Mouse (Mus musculus): ENCODE data around the gene 4430402I18Rik.
"Not testable (repeated sequence)": the region's sequence is repeated elsewhere in the genome, so short reads cannot be mapped to it uniquely, and the experiment has no call there.

4430402I18Rik gene

GRCm38 (mm10) chr19:28967652-28968051 lies at the start of gene 4430402I18Rik:
4430402I18Rik (minus strand) TSS chr19:28967800.
- no peak for DNase-seq (ENCODE audit: low spot score in 2 of 2)

GRCm38 (mm10) chr19:29016786-29017185 lies 49.2 kb upstream of the 4430402I18Rik start:
- DNase-seq (ENCODE audit: low spot score in 2 of 2): no peak

- DNase-seq (ENCODE audit: low spot score in 2 of 2): no peak
These were observed 48.7 kb upstream of the 4430402I18Rik start for GRCm38 (mm10) chr19:29016204-29016765.

GRCm38 (mm10) chr19:29015410-29016203 lies 48.0 kb upstream of the 4430402I18Rik start:
- no peak for DNase-seq (ENCODE audit: low spot score in 2 of 2)

GRCm38 (mm10) chr19:29014466-29015055 lies 47.0 kb upstream of the 4430402I18Rik start:
- DNase-seq (ENCODE audit: low spot score in 2 of 2): no peak

GRCm38 (mm10) chr19:29011355-29011990 lies 43.9 kb upstream of the 4430402I18Rik start:
- DNase-seq (ENCODE audit: low spot score in 2 of 2): no peak

- DNase-seq (ENCODE audit: low spot score in 2 of 2): no peak
These were observed 41.4 kb upstream of the 4430402I18Rik start for GRCm38 (mm10) chr19:29009046-29009445.

GRCm38 (mm10) chr19:29008069-29008706 lies 40.6 kb upstream of the 4430402I18Rik start:
- no peak for DNase-seq (ENCODE audit: low spot score in 2 of 2)

GRCm38 (mm10) chr19:29000321-29000720 lies 32.7 kb upstream of the 4430402I18Rik start:
- not testable (repeated sequence) for DNase-seq (ENCODE audit: low spot score in 2 of 2)

GRCm38 (mm10) chr19:28997976-28998630 lies 30.5 kb upstream of the 4430402I18Rik start:
- no peak for DNase-seq (ENCODE audit: low spot score in 2 of 2)

- no peak for DNase-seq (ENCODE audit: low spot score in 2 of 2)
These were observed 27.8 kb upstream of the 4430402I18Rik start for GRCm38 (mm10) chr19:28995366-28995765.

- DNase-seq (ENCODE audit: low spot score in 2 of 2): peak; percentile 34 to 48
These were observed 27.3 kb upstream of the 4430402I18Rik start for GRCm38 (mm10) chr19:28994870-28995269.

- DNase-seq (ENCODE audit: low spot score in 2 of 2): no peak
These were observed 23.8 kb upstream of the 4430402I18Rik start for GRCm38 (mm10) chr19:28991391-28991790.

GRCm38 (mm10) chr19:28990590-28991221 lies 23.1 kb upstream of the 4430402I18Rik start:
- peak in 1 of 2 experiments; percentile 38 for DNase-seq (ENCODE audit: low spot score in 2 of 2)

- peak; percentile 98 for DNase-seq (ENCODE audit: low spot score in 2 of 2)
These were observed 22.6 kb upstream of the 4430402I18Rik start, which contains the start of gene Cdc37l1 for GRCm38 (mm10) chr19:28990194-28990589. Cdc37l1 (plus strand) TSS chr19:28990352.

- no peak for DNase-seq (ENCODE audit: low spot score in 2 of 2)
These were observed 21.9 kb upstream of the 4430402I18Rik start for GRCm38 (mm10) chr19:28989515-28989914.

- DNase-seq (ENCODE audit: low spot score in 2 of 2): no peak
These were observed 15.0 kb upstream of the 4430402I18Rik start for GRCm38 (mm10) chr19:28982617-28983016.

- peak; percentile 45 to 71 for DNase-seq (ENCODE audit: low spot score in 2 of 2)
These were observed 7.4 kb upstream of the 4430402I18Rik start for GRCm38 (mm10) chr19:28974862-28975611.

GRCm38 (mm10) chr19:28970251-28970650 lies 2.7 kb upstream of the 4430402I18Rik start:
- peak in 1 of 2 experiments; percentile 55 for DNase-seq (ENCODE audit: low spot score in 2 of 2)

GRCm38 (mm10) chr19:28969231-28969630 lies 1.6 kb upstream of the 4430402I18Rik start:
- DNase-seq (ENCODE audit: low spot score in 2 of 2): no peak
